20 mouse cellular contexts compared by ENCODE assay signal in the genomic region with DNA sequence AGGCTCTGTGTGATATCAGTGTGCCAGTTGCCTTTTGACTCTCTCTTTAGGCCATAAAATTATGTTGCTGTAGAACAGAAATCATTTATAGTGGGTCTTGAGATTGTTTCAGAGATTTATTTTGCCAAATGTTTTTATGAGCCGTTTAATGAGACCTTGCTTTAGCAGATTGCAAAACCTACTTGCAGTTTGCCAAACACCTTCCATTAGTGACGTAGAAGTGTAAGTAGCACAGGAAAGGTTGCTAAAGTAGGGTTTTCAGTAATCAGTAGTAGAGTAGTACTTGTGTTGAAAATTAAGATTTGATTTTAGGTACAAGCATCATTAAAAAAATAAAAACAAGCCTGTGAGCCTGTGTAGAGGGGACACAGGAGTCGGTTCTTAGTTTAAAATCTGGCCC. TPM values are rescaled to one million over a fixed set of nuclear protein-coding genes. Genes with fewer than 3 reads are reported as not detected.
DNase-seq lines count a peak whose midpoint lies in the region; ATAC-seq and TF ChIP-seq lines count a peak whose summit lies in the region.
"Had no signal": no experiment of that assay in that cellular context is flagged by ENCODE, and none has a peak within 500 bp of the region (broad histone marks: within the 10 kb centered on the region; RNA-seq: fewer than 3 reads in every experiment).

No protein-coding gene starts in this region.

- 30% methylated on average over 3 of the region's 3 CpGs for WGBS in liver, adult 2 months
- 88% methylated on average over 3 of the region's 3 CpGs for WGBS in liver, embryonic 11.5 days

- DNase-seq in gastrocnemius, adult 2 months, result no peak
- DNase-seq in gastrocnemius, postnatal 14 days, result no peak
- peak; percentile 82 for DNase-seq in liver, adult 2 months (ENCODE audit: extremely low read depth, low read depth, low spot score)
- no peak for DNase-seq in liver, embryonic 11.5 days (ENCODE audit: low spot score)
- DNase-seq in adipocyte (ENCODE audit: low spot score), result peak; percentile 34
- DNase-seq in gonadal fat pad, adult 2 months (ENCODE audit: low read depth), result peak; percentile 75
- DNase-seq in left cerebral cortex, postnatal 10 days (ENCODE audit: extremely low spot score in 1 of 2, low spot score in 2 of 2), result no peak
- no peak for DNase-seq in ovary, adult 18-20 months (ENCODE audit: low spot score)
- DNase-seq: B cell, adult 2 months; embryo, embryonic 11 days had no signal

- peaks cover 17% of the 10 kb centered on the region; the same call in 1 of the 2 replicates for H3K79me2 ChIP-seq in liver, adult 2 months (ENCODE audit: control insufficient read depth, insufficient read depth, low read length)

- no peak for TF ChIP-seq CTCF in gastrocnemius, adult 2 months (IDR thresholded peaks at IDR 0.05)
- no peak for TF ChIP-seq CTCF in liver, adult 2 months (IDR thresholded peaks at IDR 0.05; ENCODE audit: low read depth, low read length)

- H3K4me1 ChIP-seq in liver, adult 2 months (ENCODE audit: control insufficient read depth, insufficient read depth, low read length), result peaks cover 24% of the 10 kb centered on the region
- H3K4me1 ChIP-seq in liver, embryonic 11.5 days (replicated peaks; ENCODE audit: control insufficient read depth, insufficient read depth, low read length), result peaks cover 15% of the 10 kb centered on the region
- H3K4me1 ChIP-seq: embryonic facial prominence, embryonic 13.5 days; embryonic facial prominence, embryonic 15.5 days; forebrain, embryonic 13.5 days had no signal

- H3K27ac ChIP-seq in gastrocnemius, adult 2 months, result peak overlapping the region; percentile 56
- H3K27ac ChIP-seq in liver, adult 2 months (replicated peaks; ENCODE audit: insufficient read depth, low read depth, low read length), result peak overlapping the region; percentile 58
- H3K27ac ChIP-seq in liver, embryonic 11.5 days (ENCODE audit: low read depth, low read length), result no peak overlapping the region
- H3K27ac ChIP-seq: embryonic facial prominence, embryonic 13.5 days; embryonic facial prominence, embryonic 15.5 days; forebrain, embryonic 13.5 days had no signal

- H3K27me3 ChIP-seq in liver, adult 2 months (ENCODE audit: control insufficient read depth, insufficient read depth, low read length), result no peaks in the 10 kb centered on the region
- H3K27me3 ChIP-seq in liver, embryonic 11.5 days (replicated peaks; ENCODE audit: control insufficient read depth, insufficient read depth, low read length), result no peaks in the 10 kb centered on the region
- H3K27me3 ChIP-seq: CH12.LX; embryonic facial prominence, embryonic 13.5 days; embryonic facial prominence, embryonic 15.5 days; forebrain, embryonic 13.5 days; Patski had no signal

- intact Hi-C loops in gastrocnemius, adult 2 months (cut with DNase I), result no loop called here
- intact Hi-C loops in gastrocnemius, postnatal 14 days (cut with DNase I; ENCODE audit: low total_unique reads), result no loop called here
- intact Hi-C loops in left cerebral cortex, postnatal 10 days (cut with DNase I), result no loop called here

- H3K4me3 ChIP-seq in gastrocnemius, adult 2 months, result no peak overlapping the region
- no peak overlapping the region for H3K4me3 ChIP-seq in liver, adult 2 months (ENCODE audit: insufficient read depth, low read depth, low read length)
- no peak overlapping the region for H3K4me3 ChIP-seq in liver, embryonic 11.5 days (ENCODE audit: low read depth, low read length)
- H3K4me3 ChIP-seq: embryonic facial prominence, embryonic 13.5 days; embryonic facial prominence, embryonic 15.5 days; erythroblast, embryonic 14.5 days; forebrain, embryonic 13.5 days had no signal

- H3K9ac ChIP-seq in liver, adult 2 months (ENCODE audit: low read depth, low read length), result no peak overlapping the region
- no peak overlapping the region for H3K9ac ChIP-seq in liver, embryonic 11.5 days (ENCODE audit: low read depth, low read length)
- H3K9ac ChIP-seq: embryonic facial prominence, embryonic 13.5 days; embryonic facial prominence, embryonic 15.5 days; forebrain, embryonic 13.5 days had no signal

- TF ChIP-seq POLR2A in liver, adult 2 months (IDR thresholded peaks at IDR 0.05; ENCODE audit: extremely low read depth, insufficient read depth, low read length), result no peak

- H3K4me2 ChIP-seq in liver, embryonic 11.5 days, result no peak overlapping the region
- H3K4me2 ChIP-seq: embryonic facial prominence, embryonic 13.5 days; embryonic facial prominence, embryonic 15.5 days; forebrain, embryonic 13.5 days had no signal

- H3K9me3 ChIP-seq in liver, embryonic 11.5 days (ENCODE audit: control insufficient read depth, low read length), result no peaks in the 10 kb centered on the region
- H3K9me3 ChIP-seq: embryonic facial prominence, embryonic 13.5 days; embryonic facial prominence, embryonic 15.5 days; forebrain, embryonic 13.5 days; G1E had no signal

- ATAC-seq in liver, embryonic 11.5 days (replicated peaks; ENCODE audit: low FRiP score), result no peak
- ATAC-seq: activated CD4-positive, CD25-positive, alpha-beta regulatory T cell, adult 4 months; CD4-positive, CD25-positive, alpha-beta regulatory T cell, adult 4 months; forebrain, embryonic 13.5 days; forebrain, embryonic 16.5 days had no signal

- H3K36me3 ChIP-seq in liver, adult 2 months (ENCODE audit: control insufficient read depth, insufficient read depth, low read length), result no peaks in the 10 kb centered on the region
- H3K36me3 ChIP-seq in liver, embryonic 11.5 days (ENCODE audit: control insufficient read depth, insufficient read depth, low read length), result no peaks in the 10 kb centered on the region
- H3K36me3 ChIP-seq: embryonic facial prominence, embryonic 13.5 days; embryonic facial prominence, embryonic 15.5 days; G1E had no signal

RNA-seq across cellular contexts. Expression of a gene that starts 55.9 kb away (rescaled TPM):
- total RNA-seq in gastrocnemius, adult 2 months (2021), result 10 to 100 TPM; 27.6 to 38.9 TPM
- total RNA-seq in gastrocnemius, postnatal 14 days (2021), result 10 to 100 TPM; 41.7 to 59.0 TPM
- total RNA-seq in liver, adult 2 months (2014; rRNA removed), result 5.3 and 7.1 TPM in 2 replicates
- polyA plus RNA-seq in liver, adult 2 months (2012; rRNA removed), result 13.1 and 15.5 TPM in 2 replicates
- polyA plus RNA-seq in liver, embryonic 11.5 days (2014; fragmentation: Nextera tagmentation; extraction: Ambion mirVana), result 27.9 and 31.1 TPM in 2 replicates
- 25.9 and 31.7 TPM in 2 replicates for polyA plus RNA-seq in gonadal fat pad, adult 2 months (2012; rRNA removed)
- 1 to 10 TPM; 4.8 to 5.5 TPM for total RNA-seq in left cerebral cortex, postnatal 10 days (2021)

Comparison
In these comparisons a context has a peak if more than half of its experiments do, and no peak if none do; other contexts are left out.
1. DNase-seq: peak in liver, adult 2 months (single experiment), adipocyte (single experiment) and gonadal fat pad, adult 2 months (single experiment); none in gastrocnemius, adult 2 months (single experiment), gastrocnemius, postnatal 14 days (single experiment), liver, embryonic 11.5 days (single experiment), left cerebral cortex, postnatal 10 days (0 of 2) and ovary, adult 18-20 months (single experiment).